Mouse (Mus musculus) kidney, postnatal 0 days (tissue): Measurements from ENCODE around the gene Tenm3. TPM values are rescaled to one million over a fixed set of nuclear protein-coding genes. Genes with fewer than 3 reads are reported as not detected.
"Not testable (repeated sequence)": the region's sequence is repeated elsewhere in the genome, so short reads cannot be mapped to it uniquely, and the experiment has no call there.

ENCODE experiments used
- ATAC-seq: fragments of 200-750 bp; cut with Nextera tagmentation; replicated peaks from 2 replicates; pipeline ENCODE4 v1.8.0; 2017; ENCODE audit warnings: low read depth, moderate number of reproducible peaks, moderate TSS enrichment, moderate library complexity; ENCODE audit not compliant: low FRiP score
- DNase-seq: peaks from one replicate; pipeline ENCODE4 v3.0.0-alpha.2; 2016; ENCODE audit warnings: low spot score
- H3K27ac ChIP-seq: fragments of 300-500 bp; sonication (generic); 2 replicates; pipeline ENCODE4 v1.5.1; 2014; ENCODE audit warnings: mild to moderate bottlenecking
- H3K27me3 ChIP-seq: fragments of 300-500 bp; sonication (generic); 2 replicates; pipeline ENCODE4 v1.6.1; 2014; ENCODE audit warnings: low read length, mixed read lengths; ENCODE audit not compliant: insufficient read depth
- H3K36me3 ChIP-seq: fragments of 300-500 bp; sonication (generic); 2 replicates; pipeline ENCODE4 v1.6.1; 2014; ENCODE audit warnings: low read length, mixed read lengths; ENCODE audit not compliant: insufficient read depth
- H3K4me1 ChIP-seq: fragments of 300-500 bp; sonication (generic); replicated peaks from 2 replicates; pipeline ENCODE4 v1.6.1; 2014; ENCODE audit warnings: antibody characterized with exemption, low read length, mixed read lengths; ENCODE audit not compliant: insufficient read depth
- H3K4me2 ChIP-seq: fragments of 300-500 bp; sonication (generic); 2 replicates; pipeline ENCODE4 v1.6.1; 2014; ENCODE audit warnings: mild to moderate bottlenecking, low read length, moderate library complexity, mixed read lengths
- H3K4me3 ChIP-seq: fragments of 300-500 bp; sonication (generic); replicated peaks from 2 replicates; pipeline ENCODE4 v1.5.1; 2014; ENCODE audit warnings: low read depth, low read length
- H3K9ac ChIP-seq: fragments of 300-500 bp; sonication (generic); 2 replicates; pipeline ENCODE4 v1.6.1; 2014; ENCODE audit warnings: low read depth, low read length
- H3K9me3 ChIP-seq: fragments of 300-500 bp; sonication (generic); replicated peaks from 2 replicates; pipeline ENCODE4 v1.6.1; 2016; ENCODE audit warnings: low read length, inconsistent platforms, mixed read lengths
- CTCF ChIP-seq: IDR thresholded peaks from 2 replicates; pipeline ENCODE4 v1.5.1; 2016; ENCODE audit warnings: antibody characterized with exemption, low read depth, mild to moderate bottlenecking, moderate library complexity
- WGBS: fragments of 180-500 bp; shearing (Covaris S2); extraction: QIAGEN DNeasy Blood & Tissue Kit; methylation state at CpG from one replicate; pipeline ENCODE4 v1.1.7; 2014; 5-methylcytosine and 5-hydroxymethylcytosine counted together
- polyA plus RNA-seq: library from polyadenylated mRNA; unstranded; fragments of >200 nt; fragmentation: Nextera tagmentation; extraction: Ambion mirVana; gene quantifications from 2 replicates; pipeline ENCODE4 v1.2.1, GENCODE M21; 2015

Gene Tenm3
- polyA plus RNA-seq, 1 experiment from 2014 or later, result 15.3 TPM

- Histone ChIP-seq H3K4me1 (no peaks in the 10 kb centered on the region), H3K4me3 (no peak overlapping the region), H3K4me2 (no peak overlapping the region), H3K9ac (no peak overlapping the region), H3K27me3 (no peaks in the 10 kb centered on the region), H3K9me3 (no peaks in the 10 kb centered on the region), H3K27ac (no peak overlapping the region), H3K36me3 (no peaks in the 10 kb centered on the region)
- WGBS, result 97% methylated on average over 3 of the region's 3 CpGs
- DNase-seq (no peak), ATAC-seq (no peak)
- TF ChIP-seq CTCF, result no peak
Measured at GRCm38 (mm10) chr8:48181000-48181399, 662.8 kb downstream of the Tenm3 start.

- not testable (repeated sequence) for H3K27me3 ChIP-seq, H3K4me1 ChIP-seq, H3K27ac ChIP-seq, ATAC-seq, H3K36me3 ChIP-seq, H3K9me3 ChIP-seq, H3K4me2 ChIP-seq, H3K9ac ChIP-seq, H3K4me3 ChIP-seq, DNase-seq
- 73% methylated on average over 9 of the region's 9 CpGs for WGBS
Measured at GRCm38 (mm10) chr8:48180146-48180545, 663.6 kb downstream of the Tenm3 start.

GRCm38 (mm10) chr8:48178993-48179392 is 664.8 kb downstream of the Tenm3 start:
- no peak for TF ChIP-seq CTCF
- WGBS, result 24% methylated on average over 4 of the region's 4 CpGs
- no peak overlapping the region for H3K9ac ChIP-seq
- H3K4me3 ChIP-seq, result no peak overlapping the region
- H3K9me3 ChIP-seq, result no peaks in the 10 kb centered on the region
- DNase-seq (no peak), ATAC-seq (no peak)
- H3K27ac ChIP-seq, result no peak overlapping the region
- no peak overlapping the region for H3K4me2 ChIP-seq
- no peaks in the 10 kb centered on the region for H3K27me3 ChIP-seq
- no peaks in the 10 kb centered on the region for H3K4me1 ChIP-seq
- H3K36me3 ChIP-seq, result no peaks in the 10 kb centered on the region

- Histone ChIP-seq H3K36me3 (no peaks in the 10 kb centered on the region), H3K9me3 (no peaks in the 10 kb centered on the region), H3K9ac (no peak overlapping the region), H3K4me1 (no peaks in the 10 kb centered on the region), H3K4me2 (no peak overlapping the region), H3K4me3 (no peak overlapping the region), H3K27me3 (no peaks in the 10 kb centered on the region), H3K27ac (no peak overlapping the region)
- DNase-seq (peak; percentile 17), ATAC-seq (no peak)
- no peak for TF ChIP-seq CTCF
- 96% methylated on average over 1 of the region's 1 CpGs for WGBS
Measured at GRCm38 (mm10) chr8:48177876-48178275, 665.9 kb downstream of the Tenm3 start.
